Mouse (Mus musculus) frontal cortex, adult 2 months (tissue): ENCODE measurements around the gene Scrt2. TPM values are rescaled to one million over a fixed set of nuclear protein-coding genes. Genes with fewer than 3 reads are reported as not detected.
"Not testable (repeated sequence)": the region's sequence is repeated elsewhere in the genome, so short reads cannot be mapped to it uniquely, and the experiment has no call there.

Experiments used
- DNase-seq, 2 experiments: peaks; one replicate each; pipeline ENCODE4 v3.0.0; 2022; ENCODE audit warnings: low spot score in 1 of 2; ENCODE audit errors: extremely low spot score in 1 of 2
- polyA plus RNA-seq: library from polyadenylated mRNA; depleted of rRNA; stranded (reverse); fragments of >200 nt; gene quantifications from 2 replicates; pipeline ENCODE4 v1.2.3, GENCODE M21; 2012; rRNA removed

The Scrt2 gene
- 15.5 and 19.7 TPM in 2 replicates for polyA plus RNA-seq

DNA sequence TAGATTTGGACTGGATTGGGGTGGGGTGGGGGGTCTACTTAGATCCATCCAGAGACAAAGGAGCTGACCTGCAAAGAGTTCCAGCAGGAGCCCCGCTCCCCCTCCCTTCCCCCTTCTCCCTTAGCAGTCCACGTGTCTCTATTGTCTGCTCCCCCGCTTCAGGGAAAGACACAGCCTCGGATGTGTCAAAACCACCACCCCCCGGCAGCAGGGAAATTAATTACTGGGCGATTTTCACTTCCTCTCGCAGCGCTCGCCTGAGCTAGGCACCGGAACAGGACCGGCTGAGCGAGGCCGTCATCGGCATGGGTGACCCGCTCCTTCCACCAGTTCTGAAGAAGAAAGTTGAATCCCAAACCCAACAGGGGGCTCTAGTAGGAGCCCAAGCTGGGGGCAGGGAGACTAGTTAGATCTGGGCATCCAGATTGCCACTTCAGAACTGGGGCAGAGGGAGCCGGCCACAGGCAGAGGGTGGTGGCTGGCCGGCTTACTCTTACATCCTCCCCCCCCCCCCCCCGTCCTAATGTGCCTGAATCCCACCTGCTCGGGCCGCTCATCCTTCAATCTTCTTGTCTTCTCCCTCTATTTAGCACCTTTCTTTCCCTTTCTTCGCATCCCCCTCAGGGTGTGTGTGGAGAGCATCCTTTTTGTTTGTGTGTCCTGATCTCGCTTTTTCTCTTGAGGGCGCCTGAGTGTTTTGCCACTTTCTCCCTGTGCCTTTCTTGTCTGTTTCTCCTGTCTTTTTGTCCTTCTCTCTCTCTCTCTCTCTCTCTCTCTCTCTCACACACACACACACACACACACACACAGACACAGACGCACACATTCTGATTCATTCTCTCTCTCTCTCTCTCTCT lies at the start of gene Scrt2:
Gene Scrt2 (plus strand): TSS at position 845 of the 857 bp plus-strand sequence.
- DNase-seq, result no peak

DNA sequence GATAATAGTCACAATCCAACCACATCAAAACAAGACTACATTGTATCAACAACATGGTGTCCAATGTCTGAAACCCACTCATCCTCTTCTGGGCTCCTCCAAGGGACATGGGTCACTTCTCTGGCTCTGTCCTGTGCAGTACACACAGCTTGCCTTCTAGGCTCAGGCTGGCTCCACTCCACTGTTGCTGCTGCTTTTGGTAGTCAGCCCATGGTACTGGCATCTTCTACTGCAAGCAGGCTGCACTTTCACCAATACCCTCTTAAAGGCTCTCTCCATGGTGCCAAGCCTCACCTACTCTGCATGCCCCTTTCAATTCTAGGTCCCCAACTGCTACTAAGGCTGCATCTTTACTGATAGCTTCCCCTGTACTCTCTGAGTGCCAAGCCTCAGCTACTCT lies 41.2 kb upstream of the Scrt2 start:
- no peak for DNase-seq

GRCm38 (mm10) chr2:152047116-152048002 lies 34.0 kb upstream of the Scrt2 start:
- DNase-seq, result no peak

GRCm38 (mm10) chr2:152048003-152048980 lies 33.0 kb upstream of the Scrt2 start:
- no peak for DNase-seq

DNA sequence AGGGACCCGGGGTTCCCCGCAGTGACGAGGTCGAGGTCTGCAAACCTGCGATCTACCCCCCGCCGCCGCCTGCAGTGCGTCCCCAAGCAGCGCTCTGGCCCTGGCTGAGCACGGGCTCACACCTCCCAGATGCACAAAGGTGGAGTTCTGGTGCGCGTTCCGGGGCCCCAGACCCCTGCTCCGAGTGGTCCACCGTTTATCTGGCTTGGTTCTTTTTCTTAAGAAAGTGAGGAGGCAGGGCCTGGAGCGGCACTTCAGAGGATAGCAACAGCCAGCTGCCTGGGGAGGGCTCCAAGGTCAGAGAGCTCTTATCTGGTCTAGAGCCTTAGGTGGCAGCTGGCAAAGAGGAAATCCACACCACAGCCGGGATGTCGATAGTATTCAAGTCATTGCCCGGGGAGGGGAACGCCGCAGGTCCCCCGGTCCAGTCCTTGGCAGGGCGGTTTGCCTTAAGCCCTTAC lies 32.3 kb upstream of the Scrt2 start:
- DNase-seq, result no peak

DNA sequence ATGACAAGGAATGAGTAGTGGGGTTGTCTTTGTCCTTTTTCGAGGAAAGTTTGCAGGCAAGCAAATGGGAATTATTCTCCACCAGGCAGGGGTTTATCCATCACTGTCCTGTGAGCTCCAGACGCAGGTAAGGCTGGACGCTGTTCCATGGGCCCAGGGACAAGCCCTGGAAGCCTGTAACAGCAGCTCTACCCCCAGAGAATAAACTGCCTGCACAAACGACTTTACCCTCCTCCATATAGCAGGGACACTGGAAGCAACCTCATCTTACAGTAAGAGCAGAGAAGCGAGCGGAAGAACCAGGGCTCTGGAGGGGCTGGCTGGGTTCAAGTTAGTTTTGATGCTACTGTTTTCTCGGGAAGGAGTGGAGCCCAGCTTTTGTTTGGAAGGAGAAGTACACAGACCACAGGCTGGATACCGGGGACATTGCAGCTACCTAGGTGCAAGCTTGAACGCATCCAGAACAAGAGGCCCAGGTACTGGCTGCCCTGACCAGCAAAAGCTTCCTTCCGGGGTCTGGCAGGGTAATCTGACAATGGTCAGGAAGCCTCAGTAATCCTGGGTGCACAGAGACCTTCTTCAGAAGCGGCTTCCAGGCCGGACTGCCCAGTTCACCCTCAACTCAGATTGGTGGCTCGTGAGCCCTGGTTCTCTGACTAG lies 31.6 kb upstream of the Scrt2 start:
- no peak for DNase-seq

GRCm38 (mm10) chr2:152050316-152050715 lies 31.0 kb upstream of the Scrt2 start:
- DNase-seq, result peak in 1 of 2 experiments; percentile 13

GRCm38 (mm10) chr2:152051985-152052384 lies 29.3 kb upstream of the Scrt2 start:
- DNase-seq, result no peak

GRCm38 (mm10) chr2:152055406-152055805 lies 25.9 kb upstream of the Scrt2 start:
- no peak for DNase-seq

- DNase-seq, result no peak
Observed at GRCm38 (mm10) chr2:152056368-152057251, 24.7 kb upstream of the Scrt2 start.

DNA sequence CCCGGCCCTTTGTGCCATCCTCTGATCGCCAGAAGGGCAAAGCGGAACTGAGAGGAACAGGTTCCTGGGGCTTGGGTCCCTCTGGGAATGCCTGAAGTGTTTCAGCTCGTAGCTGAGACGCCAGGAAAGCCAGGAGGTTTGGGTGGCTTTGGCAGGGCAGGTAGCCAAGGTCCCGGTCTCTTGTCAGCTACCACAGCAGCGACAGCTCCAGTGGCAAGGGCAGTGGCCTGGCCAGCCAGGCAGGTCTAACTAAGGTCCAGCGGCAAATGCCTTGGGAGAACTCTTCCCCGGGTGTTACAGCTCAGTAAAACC lies 24.1 kb upstream of the Scrt2 start:
- DNase-seq, result no peak

- not testable (repeated sequence) for DNase-seq
Observed at GRCm38 (mm10) chr2:152062817-152063216, 18.5 kb upstream of the Scrt2 start.

GRCm38 (mm10) chr2:152068660-152069433 lies 12.5 kb upstream of the Scrt2 start:
- no peak for DNase-seq

- no peak for DNase-seq
Observed at GRCm38 (mm10) chr2:152069434-152069786, 11.9 kb upstream of the Scrt2 start.

- DNase-seq, result no peak
Observed at GRCm38 (mm10) chr2:152069941-152070340, 11.4 kb upstream of the Scrt2 start.

DNA sequence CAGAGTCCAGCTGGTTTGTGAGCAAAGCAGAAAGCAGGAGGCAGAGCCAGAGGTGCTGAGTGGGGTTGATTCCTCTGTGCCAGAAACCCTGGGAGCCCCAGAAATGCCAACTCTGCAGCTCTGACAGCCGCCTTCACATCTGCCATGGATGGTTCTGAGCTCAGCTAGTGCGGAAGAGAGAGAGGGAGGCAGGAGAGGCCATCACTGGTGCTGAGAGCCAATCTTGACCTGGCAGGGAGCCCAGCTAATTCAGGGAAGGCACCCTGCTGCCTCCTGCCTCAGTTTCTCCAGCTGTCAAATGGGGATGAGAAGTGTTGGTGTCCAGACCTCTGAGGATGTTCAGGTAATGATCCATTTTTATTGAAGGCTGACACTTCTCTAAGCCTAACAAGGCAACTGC lies 6.8 kb upstream of the Scrt2 start:
- DNase-seq, result no peak

- no peak for DNase-seq
Observed at GRCm38 (mm10) chr2:152075294-152075889, 5.9 kb upstream of the Scrt2 start.

- DNase-seq, result no peak
Observed at GRCm38 (mm10) chr2:152077337-152077736, 4.0 kb upstream of the Scrt2 start.
